Mouse (Mus musculus): Measurements from ENCODE around the gene Swsap1.

Swsap1 gene

GRCm38 (mm10) chr9:21955570-21956281 is at the start of gene Swsap1:
Swsap1 (plus strand) TSS chr9:21955755.
- peak; percentile 99 for DNase-seq (ENCODE audit: low spot score)

GRCm38 (mm10) chr9:21908216-21908615 is 47.3 kb upstream of the Swsap1 start:
- no peak for DNase-seq (ENCODE audit: low spot score)

GRCm38 (mm10) chr9:21909474-21910223 is 45.9 kb upstream of the Swsap1 start:
- no peak for DNase-seq (ENCODE audit: low spot score)

GRCm38 (mm10) chr9:21916851-21917492 is 38.6 kb upstream of the Swsap1 start:
- no peak for DNase-seq (ENCODE audit: low spot score)

- DNase-seq (ENCODE audit: low spot score): peak; percentile 22
Measured at GRCm38 (mm10) chr9:21917493-21918034, 38.0 kb upstream of the Swsap1 start.

- DNase-seq (ENCODE audit: low spot score): peak; percentile 96
Measured at GRCm38 (mm10) chr9:21918035-21918592, 37.4 kb upstream of the Swsap1 start, which contains the start of gene Rab3d. Rab3d (minus strand) TSS chr9:21918192.

GRCm38 (mm10) chr9:21918692-21919384 is 36.7 kb upstream of the Swsap1 start:
- no peak for DNase-seq (ENCODE audit: low spot score)

GRCm38 (mm10) chr9:21923036-21923435 is 32.5 kb upstream of the Swsap1 start:
- DNase-seq (ENCODE audit: low spot score): no peak

- DNase-seq (ENCODE audit: low spot score): no peak
Measured at GRCm38 (mm10) chr9:21923490-21924098, 32.0 kb upstream of the Swsap1 start.

- peak; percentile 97 for DNase-seq (ENCODE audit: low spot score)
Measured at GRCm38 (mm10) chr9:21924099-21924493, 31.5 kb upstream of the Swsap1 start.

- DNase-seq (ENCODE audit: low spot score): no peak
Measured at GRCm38 (mm10) chr9:21925034-21925433, 30.5 kb upstream of the Swsap1 start.

GRCm38 (mm10) chr9:21925506-21925905 is 30.0 kb upstream of the Swsap1 start:
- no peak for DNase-seq (ENCODE audit: low spot score)

GRCm38 (mm10) chr9:21926155-21926554 is 29.4 kb upstream of the Swsap1 start:
- peak; percentile 32 for DNase-seq (ENCODE audit: low spot score)

GRCm38 (mm10) chr9:21926784-21927183 is 28.8 kb upstream of the Swsap1 start:
- DNase-seq (ENCODE audit: low spot score): no peak

- DNase-seq (ENCODE audit: low spot score): peak; percentile 97
Measured at GRCm38 (mm10) chr9:21927208-21927753, 28.3 kb upstream of the Swsap1 start, which contains the start of the genes Ccdc159 and Tmem205. Ccdc159 (plus strand) TSS chr9:21927471. Tmem205 (minus strand) TSS chr9:21927556.

- no peak for DNase-seq (ENCODE audit: low spot score)
Measured at GRCm38 (mm10) chr9:21929208-21929607, 26.3 kb upstream of the Swsap1 start.

- no peak for DNase-seq (ENCODE audit: low spot score)
Measured at GRCm38 (mm10) chr9:21932006-21932405, 23.5 kb upstream of the Swsap1 start.

- DNase-seq (ENCODE audit: low spot score): no peak
Measured at GRCm38 (mm10) chr9:21932445-21933137, 23.0 kb upstream of the Swsap1 start.

GRCm38 (mm10) chr9:21934021-21934420 is 21.5 kb upstream of the Swsap1 start:
- DNase-seq (ENCODE audit: low spot score): no peak
